Mouse (Mus musculus) neural tube, embryonic 14.5 days (tissue): ENCODE results near the gene Ms4a3. TPM values are rescaled to one million over a fixed set of nuclear protein-coding genes. Genes with fewer than 3 reads are reported as not detected.

ENCODE experiments used
- ATAC-seq: fragments of 200-750 bp; cut with Nextera tagmentation; 2 replicates; pipeline ENCODE4 v1.8.0; 2017; ENCODE audit warnings: low read depth, mild to moderate bottlenecking, moderate TSS enrichment, moderate library complexity
- H3K27ac ChIP-seq: fragments of 300-500 bp; sonication (generic); 2 replicates; pipeline ENCODE4 v1.5.1; 2014; ENCODE audit warnings: low read depth, mild to moderate bottlenecking, control low read depth, low read length, moderate library complexity, mixed read lengths
- H3K27me3 ChIP-seq: fragments of 300-500 bp; sonication (generic); 2 replicates; pipeline ENCODE4 v1.6.1; 2014; ENCODE audit warnings: low read length; ENCODE audit not compliant: control insufficient read depth, insufficient read depth
- H3K36me3 ChIP-seq: fragments of 300-500 bp; sonication (generic); 2 replicates; pipeline ENCODE4 v1.6.1; 2014; ENCODE audit warnings: low read length, mixed read lengths; ENCODE audit not compliant: control insufficient read depth, insufficient read depth
- H3K4me1 ChIP-seq: fragments of 300-500 bp; sonication (generic); 2 replicates; pipeline ENCODE4 v1.6.1; 2014; ENCODE audit warnings: low read length; ENCODE audit not compliant: control insufficient read depth, insufficient read depth
- H3K4me2 ChIP-seq: fragments of 300-500 bp; sonication (generic); 2 replicates; pipeline ENCODE4 v1.6.1; 2014; ENCODE audit warnings: mild to moderate bottlenecking, low read depth, low read length, control low read depth
- H3K4me3 ChIP-seq: fragments of 300-500 bp; sonication (generic); 2 replicates; pipeline ENCODE4 v1.5.1; 2014; ENCODE audit warnings: low read depth, low read length, control low read depth, mixed read lengths
- H3K9ac ChIP-seq: fragments of 300-500 bp; sonication (generic); replicated peaks from 2 replicates; pipeline ENCODE4 v1.6.1; 2014; ENCODE audit warnings: low read depth, mild to moderate bottlenecking, control low read depth, low read length, mixed read lengths
- H3K9me3 ChIP-seq: fragments of 300-500 bp; sonication (generic); 2 replicates; pipeline ENCODE4 v1.6.1; 2016; ENCODE audit warnings: low read length; ENCODE audit not compliant: control insufficient read depth
- WGBS: fragments of 180-500 bp; shearing (Covaris S2); extraction: QIAGEN DNeasy Blood & Tissue Kit; methylation state at CpG from one replicate; pipeline ENCODE4 v1.1.7; 2014; 5-methylcytosine and 5-hydroxymethylcytosine counted together
- polyA plus RNA-seq: library from polyadenylated mRNA; unstranded; fragments of >200 nt; fragmentation: Nextera tagmentation; extraction: Ambion mirVana; gene quantifications from 2 replicates; pipeline ENCODE4 v1.2.1, GENCODE M21; 2014

Gene Ms4a3
- polyA plus RNA-seq, 1 experiment from 2014 or later = not detected

DNA sequence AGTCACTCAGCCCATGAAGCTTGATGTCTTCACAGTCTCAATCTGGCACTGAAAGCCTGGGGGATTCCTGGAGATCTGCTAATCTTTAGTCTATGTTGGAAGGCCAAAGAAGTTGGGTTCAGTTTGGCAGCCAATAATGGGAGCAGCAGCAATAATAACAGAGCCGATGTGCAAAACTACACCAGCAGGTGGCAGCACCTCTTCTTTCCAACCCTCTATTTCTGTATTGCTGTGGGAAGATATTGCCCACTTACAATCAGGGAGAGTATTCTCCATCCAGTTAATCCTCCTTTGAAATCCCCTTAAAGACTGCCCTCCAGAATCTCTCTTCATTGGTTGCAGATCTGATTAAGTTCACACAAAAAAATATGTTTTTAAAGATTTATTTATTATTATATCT, 32.5 kb downstream of the Ms4a3 start:
- ATAC-seq = peak; percentile 57; the same call in 1 of the 2 replicates
- Histone ChIP-seq H3K27me3 (no peaks in the 10 kb centered on the region), H3K36me3 (no peaks in the 10 kb centered on the region), H3K9me3 (no peaks in the 10 kb centered on the region), H3K4me3 (no peak overlapping the region), H3K27ac (no peak overlapping the region), H3K9ac (no peak overlapping the region), H3K4me1 (no peaks in the 10 kb centered on the region), H3K4me2 (no peak overlapping the region)
- 21% methylated on average over 1 of the region's 1 CpGs for WGBS

DNA sequence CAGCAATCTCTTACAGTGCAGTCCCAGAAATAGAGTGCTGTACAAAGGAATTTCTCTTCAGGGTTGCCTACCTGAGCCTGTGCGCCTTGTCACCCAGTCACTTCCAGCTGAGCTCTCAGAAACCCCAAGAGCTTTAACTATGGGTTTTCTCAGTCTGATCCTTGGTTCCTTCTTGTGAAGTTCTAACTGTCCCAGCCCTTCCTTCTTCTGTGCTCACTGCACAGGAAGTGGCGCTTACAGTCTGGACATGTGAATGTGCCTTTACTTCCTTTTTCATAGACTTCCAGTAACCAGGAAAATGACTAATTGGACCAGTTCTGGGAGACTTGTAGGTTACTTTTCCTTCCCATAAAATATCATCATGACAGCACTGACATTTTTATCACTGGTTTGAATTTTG, 36.0 kb downstream of the Ms4a3 start, which contains the start of gene Ms4a6d:
Ms4a6d (minus strand) TSS at position 247 of the 400 bp plus-strand sequence.
- H3K36me3 ChIP-seq = no peaks in the 10 kb centered on the region
- H3K9ac ChIP-seq = no peak within 1 kb of the TSS
- H3K4me3 ChIP-seq = no peak within 1 kb of the TSS
- no peaks in the 10 kb centered on the region for H3K27me3 ChIP-seq
- no peak within 1 kb of the TSS for H3K4me2 ChIP-seq
- WGBS = 88% methylated on average over 2 of the region's 2 CpGs
- H3K27ac ChIP-seq = no peak within 1 kb of the TSS
- H3K4me1 ChIP-seq = no peaks in the 10 kb centered on the region
- H3K9me3 ChIP-seq = no peaks in the 10 kb centered on the region
- no peak for ATAC-seq

DNA sequence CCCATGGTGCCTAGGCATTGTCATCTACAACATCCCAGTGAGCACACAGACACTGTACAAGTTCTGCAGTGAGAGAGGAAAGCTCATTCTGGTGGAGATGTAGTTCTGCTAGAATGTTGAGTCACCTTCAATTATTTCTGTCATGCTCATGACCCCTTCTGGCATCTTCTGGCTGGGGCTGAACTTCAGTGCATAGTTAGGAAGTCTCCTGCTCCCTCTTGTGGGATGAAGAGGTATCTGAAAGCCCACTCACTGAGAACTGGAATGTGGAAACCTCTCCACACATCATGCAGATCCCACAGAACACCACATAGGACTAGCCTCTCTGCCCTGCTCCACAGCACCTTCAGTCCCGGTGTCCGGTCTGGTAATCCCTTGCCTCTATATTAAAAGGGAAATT, 38.6 kb downstream of the Ms4a3 start:
- H3K4me3 ChIP-seq = no peak overlapping the region
- WGBS = 93% methylated on average over 2 of the region's 2 CpGs
- no peaks in the 10 kb centered on the region for H3K27me3 ChIP-seq
- no peaks in the 10 kb centered on the region for H3K9me3 ChIP-seq
- no peak overlapping the region for H3K27ac ChIP-seq
- H3K36me3 ChIP-seq = no peaks in the 10 kb centered on the region
- H3K4me1 ChIP-seq = no peaks in the 10 kb centered on the region
- no peak overlapping the region for H3K9ac ChIP-seq
- no peak overlapping the region for H3K4me2 ChIP-seq
- ATAC-seq = no peak

- ATAC-seq = no peak
- H3K4me1 ChIP-seq = no peaks in the 10 kb centered on the region
- H3K36me3 ChIP-seq = no peaks in the 10 kb centered on the region
- no peaks in the 10 kb centered on the region for H3K27me3 ChIP-seq
- no peak overlapping the region for H3K4me3 ChIP-seq
- H3K9ac ChIP-seq = no peak overlapping the region
- no peaks in the 10 kb centered on the region for H3K9me3 ChIP-seq
- 91% methylated on average over 3 of the region's 3 CpGs for WGBS
- H3K27ac ChIP-seq = no peak overlapping the region
- no peak overlapping the region for H3K4me2 ChIP-seq
Observed at GRCm38 (mm10) chr19:11601349-11601748, 39.3 kb downstream of the Ms4a3 start.

DNA sequence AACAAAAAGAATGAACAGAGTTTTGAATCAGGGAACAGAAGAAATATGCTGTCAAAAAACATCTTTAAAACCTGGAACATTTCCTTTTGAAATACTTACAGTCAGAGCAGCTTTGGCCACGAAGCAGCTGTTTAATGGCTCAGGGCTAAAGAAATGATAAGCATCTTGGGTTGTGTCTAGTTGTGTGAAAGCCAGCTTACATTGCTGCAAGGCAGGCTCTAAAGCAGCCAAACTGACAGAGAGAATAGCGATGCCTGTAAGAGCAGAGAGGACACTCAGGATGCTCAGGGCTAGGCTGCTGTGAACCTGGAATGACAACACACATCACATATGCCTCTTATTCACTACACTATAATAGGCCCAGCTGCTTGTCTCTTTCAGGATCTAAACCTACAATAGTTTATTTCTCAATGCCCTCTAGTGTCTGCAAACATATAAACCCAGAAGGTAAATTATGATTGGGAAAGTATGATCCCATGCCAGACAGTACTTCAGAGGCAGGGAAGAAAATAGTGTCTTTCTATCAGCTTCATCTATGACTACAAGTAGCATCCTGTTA, 50.7 kb downstream of the Ms4a3 start:
- H3K4me2 ChIP-seq = no peak overlapping the region
- 81% methylated on average over 2 of the region's 2 CpGs for WGBS
- ATAC-seq = no peak
- H3K9me3 ChIP-seq = no peaks in the 10 kb centered on the region
- H3K4me3 ChIP-seq = no peak overlapping the region
- no peaks in the 10 kb centered on the region for H3K4me1 ChIP-seq
- H3K27ac ChIP-seq = no peak overlapping the region
- no peaks in the 10 kb centered on the region for H3K36me3 ChIP-seq
- H3K27me3 ChIP-seq = no peaks in the 10 kb centered on the region
- H3K9ac ChIP-seq = no peak overlapping the region

DNA sequence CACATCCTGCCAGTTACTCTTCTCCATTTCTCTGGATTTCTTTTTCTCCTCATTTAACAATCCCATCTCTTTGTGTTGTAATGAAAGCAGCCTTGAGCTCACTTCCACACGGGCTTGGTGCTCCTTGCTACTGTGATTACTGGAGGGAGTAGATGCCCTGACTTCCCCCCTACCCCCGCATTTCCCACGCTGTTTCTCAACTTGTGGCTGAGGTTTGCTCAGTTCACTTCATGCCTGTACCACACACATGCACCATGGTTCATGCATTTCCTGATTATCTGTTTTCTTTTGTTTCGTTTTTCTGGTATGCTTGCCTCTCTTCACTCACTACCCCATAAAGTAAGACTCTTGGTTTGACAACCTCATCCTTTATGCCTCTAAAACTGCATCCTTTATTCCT, 51.4 kb downstream of the Ms4a3 start:
- Histone ChIP-seq H3K4me3 (no peak overlapping the region), H3K36me3 (no peaks in the 10 kb centered on the region), H3K27ac (no peak overlapping the region), H3K9ac (no peak overlapping the region), H3K4me2 (no peak overlapping the region), H3K27me3 (no peaks in the 10 kb centered on the region), H3K4me1 (no peaks in the 10 kb centered on the region), H3K9me3 (no peaks in the 10 kb centered on the region)
- ATAC-seq = no peak
- 77% methylated on average over 4 of the region's 4 CpGs for WGBS

Other genes starting within 250 kb of the Ms4a3 start
- not detected in 2 replicates for gene Ms4a4c, start 236.1 kb downstream of the Ms4a3 start, polyA plus RNA-seq
- gene Ms4a4b, start 197.3 kb downstream of the Ms4a3 start, polyA plus RNA-seq = not detected in 2 replicates
- gene Ms4a6c, start 171.5 kb downstream of the Ms4a3 start, polyA plus RNA-seq = 0.46 and 2.2 TPM in 2 replicates
- gene Gm8369, start 154.9 kb downstream of the Ms4a3 start, polyA plus RNA-seq = not detected in 2 replicates
- gene Ms4a6b, start 124.3 kb downstream of the Ms4a3 start, polyA plus RNA-seq = 0.33 and 3.1 TPM in 2 replicates
- gene Ms4a4d, start 104.0 kb downstream of the Ms4a3 start, polyA plus RNA-seq = 0.17 TPM in 1 of 2 replicates, not detected in the other
- gene Ms4a6d, start 36.0 kb downstream of the Ms4a3 start, polyA plus RNA-seq = 0.90 and 2.2 TPM in 2 replicates
- gene Ms4a2, start 17.1 kb downstream of the Ms4a3 start, polyA plus RNA-seq = 0.15 and 0.40 TPM in 2 replicates
- gene Oosp2, start 19.7 kb upstream of the Ms4a3 start, polyA plus RNA-seq = not detected in 2 replicates
- gene Oosp1, start 50.3 kb upstream of the Ms4a3 start, polyA plus RNA-seq = not detected in 2 replicates
- gene Oosp3, start 56.2 kb upstream of the Ms4a3 start, polyA plus RNA-seq = not detected in 2 replicates
- not detected in 2 replicates for gene Gif, start 106.7 kb upstream of the Ms4a3 start, polyA plus RNA-seq
- 50.1 and 54.2 TPM in 2 replicates for gene Mrpl16, start 129.5 kb upstream of the Ms4a3 start, polyA plus RNA-seq
- 13.2 and 16.9 TPM in 2 replicates for gene Stx3, start 178.6 kb upstream of the Ms4a3 start, polyA plus RNA-seq
- 0.15 TPM in 1 of 2 replicates, not detected in the other for gene Olfr1417, start 198.4 kb upstream of the Ms4a3 start, polyA plus RNA-seq
- gene Olfr1418, start 220.2 kb upstream of the Ms4a3 start, polyA plus RNA-seq = not detected in 2 replicates
- not detected in 2 replicates for gene Olfr1419, start 234.3 kb upstream of the Ms4a3 start, polyA plus RNA-seq
- 0.12 and 0.28 TPM in 2 replicates for gene Olfr1420, start 245.7 kb upstream of the Ms4a3 start, polyA plus RNA-seq